Mouse (Mus musculus) layer of hippocampus, postnatal 14 days (tissue): Measurements from ENCODE around the gene Tmem86a. TPM values are rescaled to one million over a fixed set of nuclear protein-coding genes. Genes with fewer than 3 reads are reported as not detected.
"Not testable (repeated sequence)": the region's sequence is repeated elsewhere in the genome, so short reads cannot be mapped to it uniquely, and the experiment has no call there.

Experiments
- DNase-seq, 2 experiments: peaks; one replicate each; pipeline ENCODE4 v3.0.0; 2021 to 2022; ENCODE audit warnings: low spot score in 2 of 2, mixed read lengths in 1 of 2
- total RNA-seq, 2 experiments: library from RNA; stranded (reverse); gene quantifications; 2 replicates each; pipeline ENCODE4 v1.2.3; 2021

The Tmem86a gene
- total RNA-seq, 2 experiments from 2014 or later: 15.5 to 16.5 TPM

DNA sequence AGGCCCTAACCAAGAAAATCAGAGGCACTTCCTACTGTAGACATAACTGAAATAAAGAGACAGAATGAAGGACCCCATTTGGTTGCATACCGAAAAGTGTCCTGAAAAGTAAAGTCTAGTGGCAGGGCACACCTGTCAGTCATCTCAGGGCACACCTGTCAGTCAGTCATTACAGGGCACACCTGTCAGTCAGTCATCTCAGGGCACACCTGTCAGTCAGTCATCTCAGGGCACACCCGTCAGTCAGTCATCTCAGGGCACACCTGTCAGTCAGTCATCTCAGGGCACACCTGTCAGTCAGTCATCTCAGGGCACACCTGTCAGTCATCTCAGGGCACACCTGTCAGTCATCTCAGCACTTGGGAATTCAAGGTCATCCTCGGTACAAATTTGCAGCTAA is 23.5 kb upstream of the Tmem86a start:
- DNase-seq: not testable (repeated sequence)

- DNase-seq: no peak
Measured at GRCm38 (mm10) chr7:47027520-47027919, 22.9 kb upstream of the Tmem86a start.

GRCm38 (mm10) chr7:47030517-47031193 is 19.7 kb upstream of the Tmem86a start:
- no peak for DNase-seq

DNA sequence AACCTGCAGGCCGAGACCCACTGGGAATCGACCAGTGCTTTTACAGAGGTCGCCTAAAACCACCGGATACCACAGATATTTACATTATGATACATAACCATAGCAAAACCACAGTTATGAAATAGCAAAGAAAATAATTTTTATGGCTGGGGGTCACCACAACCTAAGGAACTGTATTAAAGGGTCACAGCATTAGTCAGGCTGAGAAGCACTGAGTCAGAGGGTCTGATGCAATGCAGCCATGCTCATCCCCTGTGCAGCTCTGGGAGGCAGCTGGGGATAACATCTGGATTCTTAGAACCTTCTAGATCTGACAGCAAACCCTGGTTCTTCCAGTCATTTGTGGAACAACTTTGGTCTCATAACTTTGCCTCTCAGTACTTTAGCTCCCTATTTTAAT is 19.0 kb upstream of the Tmem86a start:
- no peak for DNase-seq

GRCm38 (mm10) chr7:47034785-47035384 is 15.5 kb upstream of the Tmem86a start:
- no peak for DNase-seq

DNA sequence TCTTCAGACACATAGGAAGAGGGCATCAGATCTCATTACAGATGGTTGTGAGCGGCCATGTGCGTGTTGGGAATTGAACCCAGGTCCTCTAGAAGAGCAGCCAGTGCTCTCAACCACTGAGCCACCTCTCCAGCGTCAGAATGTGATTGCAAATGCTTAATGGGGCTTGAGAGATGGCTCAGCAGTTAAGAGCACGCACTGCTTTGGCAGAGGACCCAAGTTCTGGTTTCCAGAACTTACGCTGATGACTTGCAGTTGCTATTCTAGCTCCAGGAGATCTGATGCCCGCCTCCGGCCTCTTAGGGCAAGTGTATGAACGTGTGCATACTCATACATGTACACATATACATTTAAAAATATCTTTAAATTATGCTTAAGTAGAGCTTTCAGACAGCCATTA is 15.0 kb upstream of the Tmem86a start:
- no peak for DNase-seq

DNA sequence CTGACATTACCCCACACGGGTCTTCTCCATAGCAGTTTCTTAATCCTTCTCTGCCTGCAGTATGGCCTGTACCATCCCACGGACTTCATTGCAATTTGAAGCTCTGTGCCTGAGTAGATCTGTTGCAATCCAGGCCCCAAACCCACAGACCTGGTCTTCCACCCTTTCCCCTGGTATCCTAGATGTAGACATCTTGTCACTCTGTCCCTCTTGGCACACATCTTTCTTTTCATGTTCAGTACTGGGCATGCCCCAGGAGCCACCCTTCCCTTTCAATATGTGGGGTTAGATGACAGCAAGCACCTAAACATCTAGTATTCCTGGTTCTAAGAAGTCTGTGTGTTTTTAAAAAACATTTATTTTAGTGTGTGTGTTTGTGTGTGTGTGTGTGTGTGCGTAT is 8.7 kb upstream of the Tmem86a start:
- no peak for DNase-seq

GRCm38 (mm10) chr7:47042121-47042520 is 8.3 kb upstream of the Tmem86a start:
- no peak for DNase-seq

GRCm38 (mm10) chr7:47042823-47043490 is 7.4 kb upstream of the Tmem86a start:
- no peak for DNase-seq

DNA sequence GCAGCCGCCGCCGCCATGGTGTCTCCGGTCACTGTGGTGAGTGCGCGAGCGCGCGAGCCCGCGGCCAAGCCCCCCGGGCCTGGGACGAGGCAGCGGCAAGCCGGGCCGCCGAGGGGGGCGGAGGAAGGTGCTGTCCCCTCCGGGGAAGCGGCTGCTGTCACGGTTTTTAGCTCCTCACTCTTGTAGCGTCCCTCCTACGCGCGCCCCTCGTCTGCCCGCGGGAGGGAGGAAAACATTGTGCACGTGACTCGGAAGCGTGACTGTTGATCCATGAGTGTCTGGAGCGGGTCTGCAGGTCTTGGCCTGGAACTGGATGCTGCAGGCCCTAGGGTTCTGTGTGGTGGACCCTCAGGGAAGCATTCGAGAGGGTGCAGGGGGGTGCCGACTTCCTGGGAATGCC is 365 bp downstream of the Tmem86a start:
- peak in 1 of 2 experiments; percentile 56 for DNase-seq

- DNase-seq: peak; percentile 37 to 65
Measured at GRCm38 (mm10) chr7:47051404-47052151, 1.2 kb downstream of the Tmem86a start.

- no peak for DNase-seq
Measured at GRCm38 (mm10) chr7:47052276-47052675, 1.9 kb downstream of the Tmem86a start.

- DNase-seq: no peak
Measured at GRCm38 (mm10) chr7:47053287-47053686, 2.9 kb downstream of the Tmem86a start.

DNA sequence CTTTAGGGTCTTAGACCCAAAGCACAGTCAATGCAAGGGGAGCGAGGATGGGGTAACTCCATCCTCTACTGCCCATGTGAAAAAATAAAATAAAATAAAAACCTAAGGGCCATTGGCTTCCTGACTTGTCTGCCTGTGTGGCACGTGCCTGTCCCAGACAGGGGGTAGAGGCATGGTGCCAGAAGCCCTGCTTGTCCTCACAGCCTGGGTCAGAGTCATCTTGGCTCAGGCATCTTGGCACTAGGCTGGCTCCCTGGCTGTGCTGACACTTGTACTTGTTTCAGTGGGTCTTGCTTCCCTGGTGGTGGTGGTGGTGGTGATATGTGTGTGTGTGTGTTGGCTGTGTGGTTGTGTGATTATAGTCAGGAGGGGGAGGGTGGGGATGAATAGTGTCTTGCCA is 4.3 kb downstream of the Tmem86a start:
- DNase-seq: no peak

GRCm38 (mm10) chr7:47055744-47056143 is 5.3 kb downstream of the Tmem86a start:
- no peak for DNase-seq

DNA sequence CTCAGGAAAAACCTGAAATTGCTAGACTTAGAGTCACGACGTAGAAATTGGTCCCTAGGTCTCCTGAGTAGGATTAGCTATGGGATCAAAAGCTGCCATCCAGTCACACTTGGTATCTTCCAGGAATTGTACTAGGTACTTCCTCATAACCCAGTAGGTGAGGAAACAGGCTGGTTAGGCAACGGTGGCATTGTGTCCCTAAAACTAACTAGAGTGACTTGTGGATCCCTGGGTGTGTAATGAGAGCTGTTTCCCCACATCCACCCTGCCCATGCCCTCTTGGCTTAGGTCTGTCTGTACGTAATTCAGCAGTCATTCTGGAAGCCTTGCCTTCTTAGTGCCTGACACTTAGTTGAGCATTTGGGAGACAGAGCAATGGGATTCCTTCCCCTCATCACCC is 5.9 kb downstream of the Tmem86a start:
- no peak for DNase-seq

DNA sequence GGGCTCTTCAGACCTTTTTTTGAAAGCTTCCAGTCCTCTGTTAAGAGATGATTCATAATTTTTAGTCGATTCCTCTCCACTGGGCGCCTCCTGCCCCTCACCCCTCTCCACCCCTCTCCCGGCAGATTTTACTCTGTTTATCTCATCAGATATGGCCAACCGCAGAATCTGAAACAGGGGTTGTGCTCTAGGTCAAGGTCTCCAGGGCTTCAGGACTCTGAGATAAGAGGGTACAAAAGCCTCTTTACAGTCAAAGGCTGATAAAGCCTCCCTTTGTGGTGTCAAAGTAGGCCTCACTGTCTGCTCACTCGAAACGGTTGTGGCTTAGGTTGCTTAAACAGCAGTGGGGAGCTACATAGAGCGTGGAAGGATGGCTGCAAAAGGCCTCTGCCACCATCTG is 8.9 kb downstream of the Tmem86a start:
- no peak for DNase-seq

- DNase-seq: no peak
Measured at GRCm38 (mm10) chr7:47061560-47061959, 11.2 kb downstream of the Tmem86a start.

DNA sequence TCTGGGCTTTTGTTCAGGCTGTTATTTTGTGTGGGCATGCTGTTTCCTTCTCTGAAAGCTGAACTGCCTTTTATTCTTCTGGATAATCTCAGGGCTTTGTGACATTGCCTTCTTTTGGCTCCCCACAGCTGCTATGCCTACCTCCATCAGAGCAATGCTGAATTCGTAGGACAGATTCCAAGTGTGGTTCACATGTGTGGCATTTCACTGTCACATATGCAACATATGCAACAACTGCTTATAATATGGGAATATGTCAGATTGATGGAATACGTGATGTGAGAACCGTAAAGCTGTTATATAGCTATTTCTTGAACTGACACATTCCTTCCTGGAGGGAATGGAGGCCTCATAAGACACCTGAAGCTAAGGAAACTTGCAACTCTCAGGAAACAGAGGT is 16.5 kb downstream of the Tmem86a start:
- DNase-seq: no peak

DNA sequence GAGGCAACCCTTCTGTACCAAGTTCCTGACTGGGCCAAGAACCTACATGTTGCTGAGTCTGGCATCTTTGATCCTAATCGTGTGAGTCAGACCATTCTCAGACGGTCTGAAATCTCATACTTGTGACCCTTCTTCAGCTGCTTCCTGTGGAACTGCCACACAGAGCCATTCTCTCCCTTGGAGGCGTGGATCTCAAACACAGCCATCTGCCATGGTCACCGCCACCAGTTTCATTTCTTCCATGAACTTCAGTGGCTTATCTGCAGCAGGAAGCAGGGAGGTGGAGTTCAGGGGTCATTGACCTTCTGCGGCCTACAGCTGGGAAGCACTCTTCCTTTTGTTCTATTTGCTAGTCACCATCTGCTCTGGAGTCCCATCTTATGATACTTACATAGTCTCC is 17.5 kb downstream of the Tmem86a start:
- DNase-seq: no peak

GRCm38 (mm10) chr7:47072551-47072950 is 22.1 kb downstream of the Tmem86a start:
- DNase-seq: no peak
